8 mouse cellular contexts compared by ENCODE assay signal in the genomic region with DNA sequence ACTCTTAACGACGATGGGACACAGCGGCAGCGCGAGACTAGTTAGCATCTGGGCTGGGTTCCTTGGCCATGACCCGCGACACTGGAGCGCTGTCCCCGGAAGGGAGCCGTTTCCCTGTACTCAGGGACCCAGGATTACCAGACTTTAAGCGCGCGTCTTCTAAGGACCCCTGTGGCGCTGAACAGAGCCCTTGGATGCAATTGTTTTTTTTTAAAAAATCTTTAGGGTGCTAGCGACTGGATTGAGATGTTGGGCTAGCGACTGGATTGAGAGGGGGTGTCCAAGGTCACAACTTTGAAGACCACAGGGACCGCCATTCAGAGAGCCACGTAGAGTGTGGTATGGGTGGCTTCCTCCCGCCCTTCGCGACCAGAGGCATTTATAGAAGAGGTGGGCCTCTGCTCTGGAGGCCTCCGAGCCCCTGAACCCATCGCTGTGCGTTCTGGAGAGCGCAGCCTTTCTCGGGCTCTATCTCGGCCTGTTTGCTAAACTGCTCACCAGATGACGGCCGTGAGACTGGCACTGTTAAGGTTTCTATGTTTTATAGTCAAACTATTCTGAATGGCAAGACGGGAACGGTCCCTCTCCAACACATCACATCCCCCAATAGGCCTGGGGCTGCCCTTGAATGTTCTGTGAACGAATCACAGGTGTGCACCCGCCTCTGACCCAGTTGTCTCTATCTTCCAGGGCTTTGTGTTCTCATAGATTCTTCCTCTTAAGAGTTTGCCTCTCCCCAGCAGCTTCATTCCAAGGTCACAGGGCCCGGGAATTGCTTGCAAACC. TPM values are rescaled to one million over a fixed set of nuclear protein-coding genes. Genes with fewer than 3 reads are reported as not detected.
DNase-seq lines count a peak whose midpoint lies in the region; ATAC-seq and TF ChIP-seq lines count a peak whose summit lies in the region.

No protein-coding gene starts in this region.

- H3K36me3 ChIP-seq in lung, postnatal 0 days (ENCODE audit: insufficient read depth, low read length), result no peaks in the 10 kb centered on the region
- no peaks in the 10 kb centered on the region for H3K36me3 ChIP-seq in hindbrain, embryonic 11.5 days (ENCODE audit: control insufficient read depth, insufficient read depth, low read length)
- no peaks in the 10 kb centered on the region for H3K36me3 ChIP-seq in macrophage (ENCODE audit: inconsistent target)

- H3K4me2 ChIP-seq in lung, postnatal 0 days (replicated peaks; ENCODE audit: low read depth, low read length), result peak overlapping the region; percentile 91
- peak overlapping the region; percentile 98 for H3K4me2 ChIP-seq in hindbrain, embryonic 11.5 days (replicated peaks; ENCODE audit: low read depth, low read length)

- H3K9ac ChIP-seq in lung, postnatal 0 days (replicated peaks; ENCODE audit: low read depth), result peak overlapping the region; percentile 54
- H3K9ac ChIP-seq in hindbrain, embryonic 11.5 days (ENCODE audit: low read depth, low read length), result peak overlapping the region; percentile 99

- no peaks in the 10 kb centered on the region for H3K27me3 ChIP-seq in lung, postnatal 0 days (replicated peaks; ENCODE audit: insufficient read depth, low read length)
- no peaks in the 10 kb centered on the region for H3K27me3 ChIP-seq in hindbrain, embryonic 11.5 days (ENCODE audit: control insufficient read depth, insufficient read depth, low read length)

- TF ChIP-seq EP300 in lung, postnatal 0 days (IDR thresholded peaks at IDR 0.05), result no peak

- TF ChIP-seq CTCF in lung, postnatal 0 days (IDR thresholded peaks at IDR 0.05), result no peak

- peak; percentile 52 for DNase-seq in adrenal gland, postnatal 10 days
- DNase-seq in adrenal gland, adult 2 months, result no peak
- DNase-seq in lung, postnatal 0 days (ENCODE audit: low spot score), result peak; percentile 26
- no peak for DNase-seq in lung, postnatal 14 days
- DNase-seq in hindbrain, embryonic 11.5 days (ENCODE audit: low spot score), result peak; percentile 48
- no peak for DNase-seq in urinary bladder, adult 18-20 months (ENCODE audit: low spot score in 2 of 2)
- no peak for DNase-seq in right cerebral cortex, adult 18-20 months

- WGBS in lung, postnatal 0 days, result 15% methylated on average over 33 of the region's 34 CpGs
- WGBS in hindbrain, embryonic 11.5 days, result 3% methylated on average over 34 of the region's 34 CpGs
- WGBS in macrophage (ENCODE audit: missing documents), result 58% methylated on average over 33 of the region's 34 CpGs

- peaks cover 14% of the 10 kb centered on the region; the same call in 1 of the 2 replicates for H3K4me1 ChIP-seq in lung, postnatal 0 days (ENCODE audit: insufficient read depth, low read depth, low read length)
- peaks cover 4% of the 10 kb centered on the region; the same call in 1 of the 2 replicates for H3K4me1 ChIP-seq in hindbrain, embryonic 11.5 days (replicated peaks; ENCODE audit: control insufficient read depth, insufficient read depth, low read length)

- ATAC-seq in lung, postnatal 0 days, result no peak
- peak; percentile 4; the same call in 1 of the 2 replicates for ATAC-seq in hindbrain, embryonic 11.5 days (ENCODE audit: low FRiP score)

- peak overlapping the region; percentile 92 for H3K4me3 ChIP-seq in lung, postnatal 0 days (ENCODE audit: low read depth, low read length)
- H3K4me3 ChIP-seq in hindbrain, embryonic 11.5 days (ENCODE audit: low read depth, low read length), result peak overlapping the region; percentile 95
- peak overlapping the region; percentile 48 for H3K4me3 ChIP-seq in macrophage (ENCODE audit: inconsistent target)

- H3K9me3 ChIP-seq in lung, postnatal 0 days (ENCODE audit: low read length), result no peaks in the 10 kb centered on the region
- no peaks in the 10 kb centered on the region for H3K9me3 ChIP-seq in hindbrain, embryonic 11.5 days (ENCODE audit: control insufficient read depth, low read length)

- H3K27ac ChIP-seq in lung, postnatal 0 days (ENCODE audit: low read length), result peak overlapping the region; percentile 98
- no peak overlapping the region; the same call in 1 of the 2 replicates for H3K27ac ChIP-seq in hindbrain, embryonic 11.5 days (ENCODE audit: low read depth, low read length)
- H3K27ac ChIP-seq in macrophage, result peak overlapping the region; percentile 76

- H3K79me2 ChIP-seq in macrophage (ENCODE audit: inconsistent target), result peaks cover 17% of the 10 kb centered on the region

RNA-seq across cellular contexts. Expression of gene Ctbp2, which starts 0.7 kb away (rescaled TPM):
- 10 to 100 TPM; 52.8 to 63.1 TPM for total RNA-seq in adrenal gland, postnatal 10 days (2021)
- total RNA-seq in adrenal gland, adult 2 months (2021), result 10 to 100 TPM; 54.4 to 65.3 TPM
- polyA plus RNA-seq in adrenal gland, adult 2 months (2012; rRNA removed), result 52.8 and 53.2 TPM in 2 replicates
- 45.6 and 51.2 TPM in 2 replicates for polyA plus RNA-seq in lung, postnatal 0 days (2015; fragmentation: Nextera tagmentation; extraction: Ambion mirVana)
- polyA plus RNA-seq in hindbrain, embryonic 11.5 days (2014; fragmentation: Nextera tagmentation; extraction: Ambion mirVana), result 132 and 134 TPM in 2 replicates
- total RNA-seq in macrophage (2018; cell fraction: chromatin; rRNA removed), result 100 to 1,000 TPM in 5 of 26 experiments, 10 to 100 TPM in 21; 39.6 to 123 (median 79.2) TPM
- 10 to 100 TPM; 28.9 to 55.4 (median 40.6) TPM for total RNA-seq in macrophage (2018; cell fraction: cytosol; rRNA removed)
- total RNA-seq in macrophage (2018; cell fraction: nucleus; rRNA removed), result 100 to 1,000 TPM in 1 of 26 experiments, 10 to 100 TPM in 25; 26.8 to 103 (median 56.2) TPM
- polyA plus RNA-seq in macrophage (2018), result 29.4 to 52.3 TPM (median 34.1 TPM) in 3 replicates

RNA-seq across cellular contexts. Expression of gene Fgfr2, which starts 1.7 kb away (rescaled TPM):
- 100 to 1,000 TPM; 128 to 169 TPM for total RNA-seq in adrenal gland, postnatal 10 days (2021)
- total RNA-seq in adrenal gland, adult 2 months (2021), result 100 to 1,000 TPM; 178 to 245 TPM
- 47.1 and 48.0 TPM in 2 replicates for polyA plus RNA-seq in adrenal gland, adult 2 months (2012; rRNA removed)
- 100 and 110 TPM in 2 replicates for polyA plus RNA-seq in lung, postnatal 0 days (2015; fragmentation: Nextera tagmentation; extraction: Ambion mirVana)
- 71.3 and 80.6 TPM in 2 replicates for polyA plus RNA-seq in hindbrain, embryonic 11.5 days (2014; fragmentation: Nextera tagmentation; extraction: Ambion mirVana)
- total RNA-seq in macrophage (2018; cell fraction: chromatin; rRNA removed), result 1 to 10 TPM in 1 of 26 experiments, not detected in 25; 5.6 TPM
- under 1 TPM in 1 of 26 experiments, not detected in 25; 0.05 TPM for total RNA-seq in macrophage (2018; cell fraction: cytosol; rRNA removed)
- total RNA-seq in macrophage (2018; cell fraction: nucleus; rRNA removed), result 1 to 10 TPM in 1 of 26 experiments, not detected in 25; 1.0 TPM
- not detected in 3 replicates for polyA plus RNA-seq in macrophage (2018)

Comparison
In these comparisons a context has a peak if more than half of its experiments do, and no peak if none do; other contexts are left out.
1. DNase-seq: peak in adrenal gland, postnatal 10 days (single experiment), lung, postnatal 0 days (single experiment) and hindbrain, embryonic 11.5 days (single experiment); none in adrenal gland, adult 2 months (single experiment), lung, postnatal 14 days (single experiment), urinary bladder, adult 18-20 months (0 of 2) and right cerebral cortex, adult 18-20 months (single experiment).
2. RNA of gene Fgfr2, which starts 1.7 kb away (polyA plus RNA-seq): 100 to 110 TPM in lung, postnatal 0 days, 71.3 to 80.6 TPM in hindbrain, embryonic 11.5 days and 47.1 to 48.0 TPM in adrenal gland, adult 2 months; not detected in macrophage; every median in the first group is over 10 times any median in the second.
3. Peak in every context shown above with its lines, with median percentiles within 50 percentile points of each other: H3K4me3 ChIP-seq.